10 mouse cellular contexts compared by ENCODE assay signal in genomic region chr6:36691497-36691896, GRCm38 (mm10).
DNase-seq lines count a peak whose midpoint lies in the region; ATAC-seq and TF ChIP-seq lines count a peak whose summit lies in the region.
"Had no signal": no experiment of that assay in that cellular context is flagged by ENCODE, and none has a peak within 500 bp of the region (broad histone marks: within the 10 kb centered on the region; RNA-seq: fewer than 3 reads in every experiment).

No protein-coding gene starts in this region.

- no peak for TF ChIP-seq EP300 in heart, postnatal 0 days (IDR thresholded peaks at IDR 0.05; ENCODE audit: low read depth)

- TF ChIP-seq CTCF in heart, postnatal 0 days (IDR thresholded peaks at IDR 0.05; ENCODE audit: low read depth) = peak; percentile 87

- H3K4me3 ChIP-seq in embryonic facial prominence, embryonic 10.5 days = no peak overlapping the region
- no peak overlapping the region for H3K4me3 ChIP-seq in heart, postnatal 0 days (ENCODE audit: low read depth, low read length)
- no peak overlapping the region for H3K4me3 ChIP-seq in limb, embryonic 14.5 days (replicated peaks; ENCODE audit: low read length)
- no peak overlapping the region for H3K4me3 ChIP-seq in neural tube, embryonic 15.5 days (replicated peaks)
- H3K4me3 ChIP-seq: limb, embryonic 12.5 days had no signal

- peaks cover 10% of the 10 kb centered on the region for H3K4me1 ChIP-seq in embryonic facial prominence, embryonic 10.5 days
- no peaks in the 10 kb centered on the region for H3K4me1 ChIP-seq in heart, postnatal 0 days (ENCODE audit: control insufficient read depth, insufficient read depth)
- H3K4me1 ChIP-seq in limb, embryonic 14.5 days (ENCODE audit: control insufficient read depth, insufficient read depth, low read length) = no peaks in the 10 kb centered on the region
- no peaks in the 10 kb centered on the region for H3K4me1 ChIP-seq in neural tube, embryonic 15.5 days
- H3K4me1 ChIP-seq: limb, embryonic 12.5 days had no signal

- no peak for TF ChIP-seq POLR2A in limb, embryonic 14.5 days (IDR thresholded peaks at IDR 0.05; ENCODE audit: borderline replicate concordance, extremely low read depth, insufficient read depth, insufficient read length)

- H3K4me2 ChIP-seq in heart, postnatal 0 days (ENCODE audit: low read depth, low read length) = no peak overlapping the region
- no peak overlapping the region for H3K4me2 ChIP-seq in limb, embryonic 14.5 days (replicated peaks; ENCODE audit: low read depth, low read length, severe bottlenecking)
- H3K4me2 ChIP-seq in neural tube, embryonic 15.5 days = no peak overlapping the region
- H3K4me2 ChIP-seq: limb, embryonic 12.5 days had no signal

- no peaks in the 10 kb centered on the region for H3K27me3 ChIP-seq in embryonic facial prominence, embryonic 10.5 days (replicated peaks; ENCODE audit: low read depth, poor library complexity, severe bottlenecking)
- H3K27me3 ChIP-seq in heart, postnatal 0 days (ENCODE audit: control insufficient read depth, insufficient read depth, low read length) = no peaks in the 10 kb centered on the region
- no peaks in the 10 kb centered on the region for H3K27me3 ChIP-seq in limb, embryonic 14.5 days (ENCODE audit: control insufficient read depth, insufficient read depth, low read length)
- H3K27me3 ChIP-seq in neural tube, embryonic 15.5 days (replicated peaks) = no peaks in the 10 kb centered on the region
- H3K27me3 ChIP-seq: limb, embryonic 12.5 days; Patski had no signal

- no peak overlapping the region for H3K27ac ChIP-seq in embryonic facial prominence, embryonic 10.5 days (replicated peaks)
- no peak overlapping the region for H3K27ac ChIP-seq in heart, postnatal 0 days (ENCODE audit: low read depth)
- H3K27ac ChIP-seq in limb, embryonic 14.5 days (replicated peaks; ENCODE audit: low read depth, low read length) = no peak overlapping the region
- H3K27ac ChIP-seq in neural tube, embryonic 15.5 days (replicated peaks) = no peak overlapping the region
- H3K27ac ChIP-seq: limb, embryonic 12.5 days had no signal

- no peak overlapping the region for H3K9ac ChIP-seq in heart, postnatal 0 days (replicated peaks; ENCODE audit: low read depth, low read length)
- no peak overlapping the region for H3K9ac ChIP-seq in limb, embryonic 14.5 days (ENCODE audit: low read depth, low read length, severe bottlenecking)
- H3K9ac ChIP-seq in neural tube, embryonic 15.5 days (replicated peaks) = no peak overlapping the region
- H3K9ac ChIP-seq: limb, embryonic 12.5 days had no signal

- peak; percentile 8 for DNase-seq in urinary bladder, postnatal 25 days (ENCODE audit: low spot score)
- no peak for DNase-seq in urinary bladder, postnatal 4 days (ENCODE audit: low spot score in 2 of 2)
- peak; percentile 57 for DNase-seq in embryonic facial prominence, embryonic 10.5 days (ENCODE audit: low spot score)
- DNase-seq in heart, postnatal 0 days (ENCODE audit: low spot score) = peak; percentile 71
- peak; percentile 64 for DNase-seq in kidney, postnatal 10 days
- DNase-seq in limb, embryonic 14.5 days (ENCODE audit: low spot score) = peak; percentile 79
- no peak for DNase-seq in urinary bladder, adult 2 months (ENCODE audit: low spot score)

- WGBS in embryonic facial prominence, embryonic 10.5 days = 8% methylated on average over 1 of the region's 1 CpGs
- WGBS in heart, postnatal 0 days = 26% methylated on average over 1 of the region's 1 CpGs
- 8% methylated on average over 1 of the region's 1 CpGs for WGBS in limb, embryonic 14.5 days
- WGBS in neural tube, embryonic 15.5 days = 11% methylated on average over 1 of the region's 1 CpGs

- peak; percentile 53; the same call in 1 of the 2 replicates for ATAC-seq in heart, postnatal 0 days (ENCODE audit: insufficient read depth, low read depth)
- ATAC-seq in limb, embryonic 14.5 days (ENCODE audit: low FRiP score, low read depth) = peak; percentile 91
- ATAC-seq in neural tube, embryonic 15.5 days (ENCODE audit: low FRiP score) = peak; percentile 68
- ATAC-seq: Patski had no signal

- no peaks in the 10 kb centered on the region for H3K36me3 ChIP-seq in embryonic facial prominence, embryonic 10.5 days (replicated peaks)
- no peaks in the 10 kb centered on the region for H3K36me3 ChIP-seq in heart, postnatal 0 days (replicated peaks; ENCODE audit: control insufficient read depth, insufficient read depth, low read length)
- H3K36me3 ChIP-seq in limb, embryonic 14.5 days (ENCODE audit: control insufficient read depth, insufficient read depth, low read length) = no peaks in the 10 kb centered on the region
- H3K36me3 ChIP-seq in neural tube, embryonic 15.5 days = no peaks in the 10 kb centered on the region
- H3K36me3 ChIP-seq: limb, embryonic 12.5 days had no signal

- H3K9me3 ChIP-seq in embryonic facial prominence, embryonic 10.5 days = no peaks in the 10 kb centered on the region
- H3K9me3 ChIP-seq in heart, postnatal 0 days (replicated peaks; ENCODE audit: control insufficient read depth, low read length) = no peaks in the 10 kb centered on the region
- H3K9me3 ChIP-seq in limb, embryonic 14.5 days (ENCODE audit: control insufficient read depth, low read length) = no peaks in the 10 kb centered on the region
- no peaks in the 10 kb centered on the region for H3K9me3 ChIP-seq in neural tube, embryonic 15.5 days (replicated peaks)
- H3K9me3 ChIP-seq: limb, embryonic 12.5 days had no signal

Comparison
In these comparisons a context has a peak if more than half of its experiments do, and no peak if none do; other contexts are left out.
1. DNase-seq: peak in urinary bladder, postnatal 25 days (single experiment), embryonic facial prominence, embryonic 10.5 days (single experiment), heart, postnatal 0 days (single experiment), kidney, postnatal 10 days (single experiment) and limb, embryonic 14.5 days (single experiment); none in urinary bladder, postnatal 4 days (0 of 2) and urinary bladder, adult 2 months (single experiment).
2. Peak in every context shown above with its lines, with median percentiles within 50 percentile points of each other: ATAC-seq.